Mouse (Mus musculus) megakaryocyte, embryonic 14.5 days (primary cell): ENCODE results near the gene H2al1c.
"Not testable (repeated sequence)": the region's sequence is repeated elsewhere in the genome, so short reads cannot be mapped to it uniquely, and the experiment has no call there.

Experiments
- FLI1 ChIP-seq: IDR thresholded peaks from 2 replicates; pipeline ENCODE4 v1.6.1; 2012; ENCODE audit warnings: low read length, inconsistent platforms, mixed read lengths
- GATA1 ChIP-seq: IDR thresholded peaks from 3 replicates; pipeline ENCODE4 v1.6.1; 2012; ENCODE audit warnings: mixed read lengths, low read length, inconsistent platforms, borderline replicate concordance

GRCm38 (mm10) chrX:11324359-11324758 lies 18.9 kb downstream of the H2al1c start, which contains the start of gene H2al1i:
- TF ChIP-seq GATA1, FLI1: not testable (repeated sequence)
